Mouse (Mus musculus) forebrain, embryonic 12.5 days (tissue): ENCODE data around the gene Stx7. TPM values are rescaled to one million over a fixed set of nuclear protein-coding genes. Genes with fewer than 3 reads are reported as not detected.

Experiments
- ATAC-seq: fragments of 200-750 bp; cut with Nextera tagmentation; 2 replicates; pipeline ENCODE4 v1.8.0; 2017; ENCODE audit warnings: moderate TSS enrichment; ENCODE audit not compliant: low FRiP score
- H3K27ac ChIP-seq: fragments of 300-500 bp; sonication (generic); 2 replicates; pipeline ENCODE4 v1.5.1; 2016; ENCODE audit warnings: mild to moderate bottlenecking
- H3K27me3 ChIP-seq: fragments of 300-500 bp; sonication (generic); 2 replicates; pipeline ENCODE4 v1.6.1; 2016; ENCODE audit warnings: mild to moderate bottlenecking
- H3K36me3 ChIP-seq: fragments of 300-500 bp; sonication (generic); replicated peaks from 2 replicates; pipeline ENCODE4 v1.6.1; 2016; ENCODE audit warnings: mild to moderate bottlenecking
- H3K4me1 ChIP-seq: fragments of 300-500 bp; sonication (generic); 2 replicates; pipeline ENCODE4 v1.6.1; 2016
- H3K4me2 ChIP-seq: fragments of 300-500 bp; sonication (generic); 2 replicates; pipeline ENCODE4 v1.6.1; 2016; ENCODE audit warnings: mild to moderate bottlenecking, moderate library complexity
- H3K4me3 ChIP-seq: fragments of 300-500 bp; sonication (generic); replicated peaks from 2 replicates; pipeline ENCODE4 v1.5.1; 2016; ENCODE audit warnings: mild to moderate bottlenecking
- H3K9ac ChIP-seq: fragments of 300-500 bp; sonication (generic); 2 replicates; pipeline ENCODE4 v1.6.1; 2016; ENCODE audit warnings: mild to moderate bottlenecking
- H3K9me3 ChIP-seq: fragments of 300-500 bp; sonication (generic); 2 replicates; pipeline ENCODE4 v1.6.1; 2016
- WGBS: fragments of 180-500 bp; shearing (Covaris S2); methylation state at CpG from one replicate; pipeline ENCODE4 v1.1.7; 2016; 5-methylcytosine and 5-hydroxymethylcytosine counted together
- polyA plus RNA-seq: library from polyadenylated mRNA; unstranded; fragments of >200 nt; fragmentation: Nextera tagmentation; extraction: Ambion mirVana; gene quantifications from 2 replicates; pipeline ENCODE4 v1.2.1, GENCODE M21; 2016

Stx7 gene
- polyA plus RNA-seq, 1 experiment from 2014 or later = 115 TPM

GRCm38 (mm10) chr10:24223449-24224143 is 74.5 kb downstream of the Stx7 start, which contains the start of gene Moxd1:
Gene Moxd1, plus strand, starts transcription at chr10:24223517.
- H3K4me2 ChIP-seq = peak within 1 kb of the TSS; percentile 91
- peaks cover 39% of the 10 kb centered on the region for H3K27me3 ChIP-seq
- 2% methylated on average over 56 of the region's 56 CpGs for WGBS
- no peaks in the 10 kb centered on the region for H3K9me3 ChIP-seq
- H3K36me3 ChIP-seq = no peaks in the 10 kb centered on the region
- no peak within 1 kb of the TSS for H3K27ac ChIP-seq
- ATAC-seq = peak; percentile 76
- peak within 1 kb of the TSS; percentile 42 for H3K9ac ChIP-seq
- peaks cover 21% of the 10 kb centered on the region for H3K4me1 ChIP-seq
- H3K4me3 ChIP-seq = peak within 1 kb of the TSS; percentile 49

- Histone ChIP-seq H3K9ac (no peak overlapping the region), H3K36me3 (no peaks in the 10 kb centered on the region), H3K4me1 (peaks cover 25% of the 10 kb centered on the region), H3K9me3 (no peaks in the 10 kb centered on the region), H3K27ac (no peak overlapping the region), H3K27me3 (peaks cover 39% of the 10 kb centered on the region), H3K4me3 (no peak overlapping the region), H3K4me2 (no peak overlapping the region)
- no peak for ATAC-seq
- 26% methylated on average over 8 of the region's 8 CpGs for WGBS
Measured at GRCm38 (mm10) chr10:24224591-24224990, 75.5 kb downstream of the Stx7 start.

GRCm38 (mm10) chr10:24228318-24229183 is 79.4 kb downstream of the Stx7 start:
- 34% methylated on average over 12 of the region's 12 CpGs for WGBS
- Histone ChIP-seq H3K4me2 (no peak overlapping the region), H3K36me3 (no peaks in the 10 kb centered on the region), H3K9ac (no peak overlapping the region), H3K4me1 (peaks cover 18% of the 10 kb centered on the region), H3K27me3 (peaks cover 18% of the 10 kb centered on the region), H3K9me3 (no peaks in the 10 kb centered on the region), H3K27ac (no peak overlapping the region), H3K4me3 (no peak overlapping the region)
- ATAC-seq = no peak

- Histone ChIP-seq H3K27ac (no peak overlapping the region), H3K9me3 (no peaks in the 10 kb centered on the region), H3K4me2 (no peak overlapping the region), H3K4me3 (no peak overlapping the region), H3K4me1 (peaks cover 22% of the 10 kb centered on the region), H3K27me3 (no peaks in the 10 kb centered on the region), H3K9ac (no peak overlapping the region), H3K36me3 (no peaks in the 10 kb centered on the region)
- no peak for ATAC-seq
- 49% methylated on average over 4 of the region's 4 CpGs for WGBS
Measured at GRCm38 (mm10) chr10:24232281-24232680, 83.2 kb downstream of the Stx7 start.

GRCm38 (mm10) chr10:24235426-24236283 is 86.6 kb downstream of the Stx7 start:
- Histone ChIP-seq H3K4me2 (peak overlapping the region; percentile 24), H3K27ac (no peak overlapping the region), H3K9ac (no peak overlapping the region), H3K27me3 (no peaks in the 10 kb centered on the region), H3K9me3 (no peaks in the 10 kb centered on the region), H3K4me3 (no peak overlapping the region), H3K4me1 (peaks cover 9% of the 10 kb centered on the region), H3K36me3 (no peaks in the 10 kb centered on the region)
- 44% methylated on average over 23 of the region's 23 CpGs for WGBS
- no peak for ATAC-seq

Other genes starting within 250 kb of the Stx7 start
- gene Taar1, start 228.9 kb upstream of the Stx7 start, polyA plus RNA-seq = not detected in 2 replicates
- not detected in 2 replicates for gene Taar2, start 210.7 kb upstream of the Stx7 start, polyA plus RNA-seq
- gene Taar3, start 199.7 kb upstream of the Stx7 start, polyA plus RNA-seq = not detected in 2 replicates
- gene Taar4, start 188.8 kb upstream of the Stx7 start, polyA plus RNA-seq = not detected in 2 replicates
- not detected in 2 replicates for gene Taar5, start 178.6 kb upstream of the Stx7 start, polyA plus RNA-seq
- gene Taar6, start 163.7 kb upstream of the Stx7 start, polyA plus RNA-seq = not detected in 2 replicates
- not detected in 2 replicates for gene Taar7a, start 155.8 kb upstream of the Stx7 start, polyA plus RNA-seq
- not detected in 2 replicates for gene Taar7b, start 149.4 kb upstream of the Stx7 start, polyA plus RNA-seq
- gene Taar7d, start 122.1 kb upstream of the Stx7 start, polyA plus RNA-seq = not detected in 2 replicates
- not detected in 2 replicates for gene Taar7e, start 111.7 kb upstream of the Stx7 start, polyA plus RNA-seq
- not detected in 2 replicates for gene Taar7f, start 99.8 kb upstream of the Stx7 start, polyA plus RNA-seq
- not detected in 2 replicates for gene Taar8a, start 72.8 kb upstream of the Stx7 start, polyA plus RNA-seq
- gene Taar8b, start 57.0 kb upstream of the Stx7 start, polyA plus RNA-seq = not detected in 2 replicates
- gene Taar8c, start 47.4 kb upstream of the Stx7 start, polyA plus RNA-seq = not detected in 2 replicates
- not detected in 2 replicates for gene Taar9, start 39.8 kb upstream of the Stx7 start, polyA plus RNA-seq
- 2.7 and 3.2 TPM in 2 replicates for gene Moxd1, start 74.2 kb downstream of the Stx7 start, polyA plus RNA-seq